Mouse (Mus musculus) kidney, adult 9 months (tissue): ENCODE results near the gene Gk5.
A peak's percentile ranks its signal among the peaks of the same experiment; 100 is the strongest.
"Not testable (repeated sequence)": the region's sequence is repeated elsewhere in the genome, so short reads cannot be mapped to it uniquely, and the experiment has no call there.

Experiments used
- DNase-seq: peaks from one replicate; pipeline ENCODE4 v3.0.0; 2022

Gk5 gene

GRCm38 (mm10) chr9:96118861-96119772 is at the start of gene Gk5:
TSS of gene Gk5 (plus strand) at chr9:96119362.
- peak; percentile 96 for DNase-seq

GRCm38 (mm10) chr9:96078752-96079315 is 40.3 kb upstream of the Gk5 start:
- no peak for DNase-seq

GRCm38 (mm10) chr9:96085293-96085692 is 33.9 kb upstream of the Gk5 start:
- no peak for DNase-seq

- DNase-seq: peak; percentile 62
Measured at GRCm38 (mm10) chr9:96087671-96088070, 31.5 kb upstream of the Gk5 start.

GRCm38 (mm10) chr9:96088456-96088855 is 30.7 kb upstream of the Gk5 start:
- peak; percentile 12 for DNase-seq

GRCm38 (mm10) chr9:96092637-96093036 is 26.5 kb upstream of the Gk5 start:
- DNase-seq: not testable (repeated sequence)

- peak; percentile 75 for DNase-seq
Measured at GRCm38 (mm10) chr9:96093221-96093620, 25.9 kb upstream of the Gk5 start.

- DNase-seq: peak; percentile 87
Measured at GRCm38 (mm10) chr9:96094341-96094740, 24.8 kb upstream of the Gk5 start.

- no peak for DNase-seq
Measured at GRCm38 (mm10) chr9:96095192-96095591, 24.0 kb upstream of the Gk5 start.

- DNase-seq: no peak
Measured at GRCm38 (mm10) chr9:96102846-96103245, 16.3 kb upstream of the Gk5 start.

GRCm38 (mm10) chr9:96112879-96113361 is 6.2 kb upstream of the Gk5 start:
- DNase-seq: no peak

GRCm38 (mm10) chr9:96116801-96117200 is 2.4 kb upstream of the Gk5 start:
- peak; percentile 79 for DNase-seq

- DNase-seq: no peak
Measured at GRCm38 (mm10) chr9:96118216-96118615, 946 bp upstream of the Gk5 start.

GRCm38 (mm10) chr9:96127972-96128371 is 8.8 kb downstream of the Gk5 start:
- peak; percentile 30 for DNase-seq

GRCm38 (mm10) chr9:96132956-96133603 is 13.9 kb downstream of the Gk5 start:
- DNase-seq: no peak

- no peak for DNase-seq
Measured at GRCm38 (mm10) chr9:96134470-96134869, 15.3 kb downstream of the Gk5 start.

GRCm38 (mm10) chr9:96134916-96135315 is 15.8 kb downstream of the Gk5 start:
- DNase-seq: no peak

- no peak for DNase-seq
Measured at GRCm38 (mm10) chr9:96135461-96135860, 16.3 kb downstream of the Gk5 start.

GRCm38 (mm10) chr9:96138958-96139357 is 19.8 kb downstream of the Gk5 start:
- no peak for DNase-seq

GRCm38 (mm10) chr9:96139876-96140275 is 20.7 kb downstream of the Gk5 start:
- DNase-seq: no peak

- no peak for DNase-seq
Measured at GRCm38 (mm10) chr9:96140931-96141330, 21.8 kb downstream of the Gk5 start.

GRCm38 (mm10) chr9:96142499-96142898 is 23.3 kb downstream of the Gk5 start:
- DNase-seq: no peak

GRCm38 (mm10) chr9:96143633-96144032 is 24.5 kb downstream of the Gk5 start:
- DNase-seq: no peak

GRCm38 (mm10) chr9:96144883-96145282 is 25.7 kb downstream of the Gk5 start:
- no peak for DNase-seq
